Mouse (Mus musculus) spleen, postnatal 36 days (tissue): ENCODE results near the gene Zfp697.
"Not testable (repeated sequence)": the region's sequence is repeated elsewhere in the genome, so short reads cannot be mapped to it uniquely, and the experiment has no call there.

Experiments
- DNase-seq, 2 experiments: peaks; one replicate each; pipeline ENCODE4 v3.0.0; 2022; ENCODE audit warnings: low spot score in 2 of 2, mixed read lengths in 1 of 2

The Zfp697 gene

GRCm38 (mm10) chr3:98418991-98419785, 36.9 kb downstream of the Zfp697 start:
- no peak for DNase-seq

- no peak for DNase-seq
Measured at GRCm38 (mm10) chr3:98419786-98420070, 37.5 kb downstream of the Zfp697 start.

- no peak for DNase-seq
Measured at GRCm38 (mm10) chr3:98422926-98423325, 40.7 kb downstream of the Zfp697 start.

- DNase-seq, result no peak
Measured at GRCm38 (mm10) chr3:98426749-98427148, 44.5 kb downstream of the Zfp697 start.

- DNase-seq, result no peak
Measured at GRCm38 (mm10) chr3:98427260-98427599, 45.0 kb downstream of the Zfp697 start.

- peak; percentile 56 to 58 for DNase-seq
Measured at GRCm38 (mm10) chr3:98427600-98428448, 45.6 kb downstream of the Zfp697 start.

GRCm38 (mm10) chr3:98428449-98428775, 46.2 kb downstream of the Zfp697 start:
- no peak for DNase-seq

- DNase-seq, result no peak
Measured at GRCm38 (mm10) chr3:98428928-98429525, 46.8 kb downstream of the Zfp697 start.

- no peak for DNase-seq
Measured at GRCm38 (mm10) chr3:98434088-98434816, 52.0 kb downstream of the Zfp697 start.

GRCm38 (mm10) chr3:98435030-98435429, 52.8 kb downstream of the Zfp697 start:
- no peak for DNase-seq

GRCm38 (mm10) chr3:98442245-98442644, 60.0 kb downstream of the Zfp697 start:
- DNase-seq, result not testable (repeated sequence)

- not testable (repeated sequence) for DNase-seq
Measured at GRCm38 (mm10) chr3:98443149-98443779, 61.0 kb downstream of the Zfp697 start.

GRCm38 (mm10) chr3:98443924-98444323, 61.7 kb downstream of the Zfp697 start:
- DNase-seq, result not testable (repeated sequence)

GRCm38 (mm10) chr3:98453786-98454185, 71.5 kb downstream of the Zfp697 start:
- DNase-seq, result not testable (repeated sequence)

GRCm38 (mm10) chr3:98457026-98457425, 74.8 kb downstream of the Zfp697 start, which contains the start of gene Gm4450:
Gm4450 (minus strand) TSS chr3:98457126.
- not testable (repeated sequence) for DNase-seq

GRCm38 (mm10) chr3:98469323-98469722, 87.1 kb downstream of the Zfp697 start:
- not testable (repeated sequence) for DNase-seq

GRCm38 (mm10) chr3:98471057-98471456, 88.8 kb downstream of the Zfp697 start:
- not testable (repeated sequence) for DNase-seq

GRCm38 (mm10) chr3:98471499-98471898, 89.2 kb downstream of the Zfp697 start:
- not testable (repeated sequence) for DNase-seq

- not testable (repeated sequence) for DNase-seq
Measured at GRCm38 (mm10) chr3:98494184-98494583, 111.9 kb downstream of the Zfp697 start.

GRCm38 (mm10) chr3:98495055-98495454, 112.8 kb downstream of the Zfp697 start:
- not testable (repeated sequence) for DNase-seq

GRCm38 (mm10) chr3:98496762-98497161, 114.5 kb downstream of the Zfp697 start:
- not testable (repeated sequence) for DNase-seq
